In the genomic region with DNA sequence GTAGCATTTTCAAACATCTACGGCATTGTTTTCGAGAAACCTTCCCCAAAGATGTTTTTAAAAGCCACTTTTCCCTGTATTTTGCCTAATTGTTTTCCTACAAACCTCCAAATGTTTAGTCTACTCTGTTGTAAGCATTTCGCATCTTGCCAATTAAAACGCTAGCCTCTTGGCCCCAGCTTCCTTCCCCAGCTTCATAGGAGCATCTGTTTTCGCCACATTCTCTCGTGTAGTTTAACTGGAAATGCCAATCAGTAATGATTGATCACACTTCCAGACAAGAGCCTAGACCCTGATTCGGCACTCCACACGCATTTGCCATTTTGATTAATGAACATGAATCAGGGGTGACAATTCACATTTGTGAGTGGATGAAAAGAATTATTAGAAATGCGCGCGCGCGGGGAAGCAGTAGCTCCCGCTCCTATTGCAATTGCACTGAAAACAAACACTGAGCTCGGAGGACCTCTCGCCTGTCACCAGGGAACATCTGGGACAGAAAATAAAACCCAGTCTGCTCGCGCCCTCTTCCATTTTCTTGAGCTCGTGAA, we compare ENCODE assay signal across 15 mouse cellular contexts. TPM values are rescaled to one million over a fixed set of nuclear protein-coding genes. Genes with fewer than 3 reads are reported as not detected.
A peak's percentile ranks its signal among the peaks of the same experiment; 100 is the strongest.
DNase-seq lines count a peak whose midpoint lies in the region; ATAC-seq and TF ChIP-seq lines count a peak whose summit lies in the region.
"Had no signal": no experiment of that assay in that cellular context is flagged by ENCODE, and none has a peak within 500 bp of the region (broad histone marks: within the 10 kb centered on the region; RNA-seq: fewer than 3 reads in every experiment).

No protein-coding gene starts in this region.

- H3K4me1 ChIP-seq in kidney, embryonic 15.5 days: no peaks in the 10 kb centered on the region
- peaks cover 8% of the 10 kb centered on the region; the same call in 1 of the 2 replicates for H3K4me1 ChIP-seq in hindbrain, embryonic 12.5 days
- no peaks in the 10 kb centered on the region for H3K4me1 ChIP-seq in midbrain, postnatal 0 days (ENCODE audit: insufficient read depth, low read length)
- H3K4me1 ChIP-seq: liver, embryonic 13.5 days; megakaryocyte, embryonic 14.5 days had no signal

- TF ChIP-seq POLR2A in brain, embryonic 14.5 days (IDR thresholded peaks at IDR 0.05; ENCODE audit: borderline replicate concordance, extremely low read depth, insufficient read depth, insufficient read length, poor library complexity, severe bottlenecking): no peak

- ATAC-seq in kidney, embryonic 15.5 days (replicated peaks; ENCODE audit: low FRiP score): no peak
- ATAC-seq in hindbrain, embryonic 12.5 days (ENCODE audit: low FRiP score): peak; percentile 38; the same call in 1 of the 2 replicates
- no peak for ATAC-seq in midbrain, postnatal 0 days (ENCODE audit: low FRiP score)
- ATAC-seq in granulocyte monocyte progenitor cell, adult 5-6 weeks (replicated peaks; ENCODE audit: poor library complexity, severe bottlenecking): no peak
- ATAC-seq: Patski had no signal

- H3K9me3 ChIP-seq in kidney, embryonic 15.5 days (replicated peaks): no peaks in the 10 kb centered on the region
- H3K9me3 ChIP-seq in hindbrain, embryonic 12.5 days (replicated peaks): no peaks in the 10 kb centered on the region
- no peaks in the 10 kb centered on the region for H3K9me3 ChIP-seq in midbrain, postnatal 0 days (ENCODE audit: low read length)
- H3K9me3 ChIP-seq: liver, embryonic 13.5 days; megakaryocyte, embryonic 14.5 days had no signal

- H3K9ac ChIP-seq in kidney, embryonic 15.5 days: no peak overlapping the region
- no peak overlapping the region for H3K9ac ChIP-seq in hindbrain, embryonic 12.5 days
- H3K9ac ChIP-seq in midbrain, postnatal 0 days (replicated peaks; ENCODE audit: low read length, poor library complexity, severe bottlenecking): no peak overlapping the region
- H3K9ac ChIP-seq: liver, embryonic 13.5 days had no signal

- no peak for TF ChIP-seq CTCF in brain, embryonic 14.5 days (IDR thresholded peaks at IDR 0.05; ENCODE audit: borderline replicate concordance, extremely low read depth, insufficient read depth, insufficient read length)
- no peak for TF ChIP-seq CTCF in midbrain, postnatal 0 days (IDR thresholded peaks at IDR 0.05)

- no peak for DNase-seq in kidney, postnatal 14 days
- peak; percentile 57 for DNase-seq in brain, embryonic 14.5 days (ENCODE audit: low read depth)
- DNase-seq in midbrain, postnatal 0 days (ENCODE audit: low spot score): peak; percentile 49
- no peak for DNase-seq in gastrocnemius, postnatal 4 days (ENCODE audit: low spot score in 2 of 2)
- DNase-seq in cerebellum, adult 9-11 months: no peak
- DNase-seq: adrenal gland, postnatal 14 days; cerebellum, adult 8-10 months; gastrocnemius, postnatal 36 days; layer of hippocampus, adult 9-11 months; liver, embryonic 13.5 days had no signal

- no peaks in the 10 kb centered on the region for H3K27me3 ChIP-seq in kidney, embryonic 15.5 days
- no peaks in the 10 kb centered on the region for H3K27me3 ChIP-seq in hindbrain, embryonic 12.5 days
- H3K27me3 ChIP-seq in midbrain, postnatal 0 days (ENCODE audit: insufficient read depth, low read length): no peaks in the 10 kb centered on the region
- H3K27me3 ChIP-seq: liver, embryonic 13.5 days; megakaryocyte, embryonic 14.5 days; Patski had no signal

- no peak overlapping the region for H3K27ac ChIP-seq in kidney, embryonic 15.5 days
- H3K27ac ChIP-seq in hindbrain, embryonic 12.5 days: peak overlapping the region; percentile 52; the same call in 1 of the 2 replicates
- no peak overlapping the region for H3K27ac ChIP-seq in midbrain, postnatal 0 days (ENCODE audit: low read depth, low read length)
- H3K27ac ChIP-seq: liver, embryonic 13.5 days had no signal

- H3K4me3 ChIP-seq in kidney, embryonic 15.5 days (replicated peaks): no peak overlapping the region
- H3K4me3 ChIP-seq in hindbrain, embryonic 12.5 days: 0 out of 2 replicates have a peak overlapping the region, but pooled peaks have one; percentile 8
- H3K4me3 ChIP-seq in midbrain, postnatal 0 days (ENCODE audit: low read depth, low read length): no peak overlapping the region
- H3K4me3 ChIP-seq: liver, embryonic 13.5 days; megakaryocyte, embryonic 14.5 days had no signal

- WGBS in kidney, embryonic 15.5 days: 58% methylated on average over 19 of the region's 19 CpGs
- 35% methylated on average over 19 of the region's 19 CpGs for WGBS in hindbrain, embryonic 12.5 days
- WGBS in midbrain, postnatal 0 days: 77% methylated on average over 19 of the region's 19 CpGs

- H3K36me3 ChIP-seq in kidney, embryonic 15.5 days: no peaks in the 10 kb centered on the region
- no peaks in the 10 kb centered on the region for H3K36me3 ChIP-seq in hindbrain, embryonic 12.5 days
- no peaks in the 10 kb centered on the region for H3K36me3 ChIP-seq in midbrain, postnatal 0 days (ENCODE audit: insufficient read depth, low read length)
- H3K36me3 ChIP-seq: liver, embryonic 13.5 days had no signal

- H3K4me2 ChIP-seq in kidney, embryonic 15.5 days: peak overlapping the region; percentile 34
- peak overlapping the region; percentile 39 for H3K4me2 ChIP-seq in hindbrain, embryonic 12.5 days (replicated peaks)
- peak overlapping the region; percentile 23; the same call in 1 of the 2 replicates for H3K4me2 ChIP-seq in midbrain, postnatal 0 days (ENCODE audit: low read depth, low read length, poor library complexity, severe bottlenecking)
- H3K4me2 ChIP-seq: liver, embryonic 13.5 days had no signal

RNA-seq across cellular contexts. Expression of gene Pdzrn4, which starts 45.0 kb away (rescaled TPM):
- polyA plus RNA-seq in kidney, embryonic 15.5 days (2015; fragmentation: Nextera tagmentation; extraction: Ambion mirVana): 2.4 and 3.0 TPM in 2 replicates
- 7.2 and 17.1 TPM in 2 replicates for polyA plus RNA-seq in brain, embryonic 14.5 days (2012; rRNA removed)
- polyA plus RNA-seq in hindbrain, embryonic 12.5 days (2016; fragmentation: Nextera tagmentation; extraction: Ambion mirVana): 27.4 and 35.3 TPM in 2 replicates
- total RNA-seq in midbrain, postnatal 0 days (2014; rRNA removed): 14.6 and 19.0 TPM in 2 replicates
- 23.0 and 23.2 TPM in 2 replicates for polyA plus RNA-seq in midbrain, postnatal 0 days (2015; fragmentation: Nextera tagmentation; extraction: Ambion mirVana)
- total RNA-seq in granulocyte monocyte progenitor cell, adult 5-6 weeks (2014; fragmentation: Nextera tagmentation): not detected in 2 replicates
- not detected in 2 replicates for total RNA-seq in granulocyte monocyte progenitor cell, adult 5-6 weeks (2017)
- 1 to 10 TPM; 2.3 to 3.1 TPM for total RNA-seq in gastrocnemius, postnatal 4 days (2021)
- total RNA-seq: adrenal gland, postnatal 14 days had no signal
- polyA plus RNA-seq: Patski had no signal

Comparison
In these comparisons a context has a peak if more than half of its experiments do, and no peak if none do; other contexts are left out.
1. DNase-seq: peak in brain, embryonic 14.5 days (single experiment) and midbrain, postnatal 0 days (single experiment); none in kidney, postnatal 14 days (single experiment), gastrocnemius, postnatal 4 days (0 of 2) and cerebellum, adult 9-11 months (single experiment).
2. Peak in every context shown above with its lines, with median percentiles within 50 percentile points of each other: H3K4me2 ChIP-seq.